Mouse (Mus musculus) heart, postnatal 0 days (tissue): ENCODE measurements around the gene Tubgcp6.

Experiments used
- CTCF ChIP-seq: IDR thresholded peaks from 2 replicates; pipeline ENCODE4 v1.5.1; 2016; ENCODE audit warnings: antibody characterized with exemption, control low read depth, low read depth
- EP300 ChIP-seq: IDR thresholded peaks from 2 replicates; pipeline ENCODE4 v1.6.1; 2016; ENCODE audit warnings: antibody characterized with exemption, low read depth

GRCm38 (mm10) chr15:89064891-89065290 is 58.0 kb downstream of the Tubgcp6 start:
- TF ChIP-seq EP300 (no peak), CTCF (no peak)
